Mouse (Mus musculus): ENCODE results near the gene Cdc42.
A peak's percentile ranks its signal among the peaks of the same experiment; 100 is the strongest.

Gene Cdc42

GRCm38 (mm10) chr4:137316027-137316770, 41.3 kb downstream of the Cdc42 start:
- no peak for ATAC-seq (ENCODE audit: insufficient number of reproducible peaks, low FRiP score, low TSS enrichment)

- ATAC-seq (ENCODE audit: insufficient number of reproducible peaks, low FRiP score, low TSS enrichment), result no peak
These were observed 42.5 kb downstream of the Cdc42 start for GRCm38 (mm10) chr4:137315061-137315460.

GRCm38 (mm10) chr4:137314561-137314960, 43.0 kb downstream of the Cdc42 start:
- no peak for ATAC-seq (ENCODE audit: insufficient number of reproducible peaks, low FRiP score, low TSS enrichment)

- no peak for ATAC-seq (ENCODE audit: insufficient number of reproducible peaks, low FRiP score, low TSS enrichment)
These were observed 44.0 kb downstream of the Cdc42 start for GRCm38 (mm10) chr4:137313511-137313910.

GRCm38 (mm10) chr4:137308377-137308776, 49.1 kb downstream of the Cdc42 start:
- ATAC-seq (ENCODE audit: insufficient number of reproducible peaks, low FRiP score, low TSS enrichment), result no peak

- no peak for ATAC-seq (ENCODE audit: insufficient number of reproducible peaks, low FRiP score, low TSS enrichment)
These were observed 50.4 kb downstream of the Cdc42 start for GRCm38 (mm10) chr4:137306991-137307706.

- no peak for ATAC-seq (ENCODE audit: insufficient number of reproducible peaks, low FRiP score, low TSS enrichment)
These were observed 51.0 kb downstream of the Cdc42 start for GRCm38 (mm10) chr4:137306577-137306888.

GRCm38 (mm10) chr4:137305831-137306576, 51.5 kb downstream of the Cdc42 start:
- ATAC-seq (ENCODE audit: insufficient number of reproducible peaks, low FRiP score, low TSS enrichment), result no peak

- no peak for ATAC-seq (ENCODE audit: insufficient number of reproducible peaks, low FRiP score, low TSS enrichment)
These were observed 52.5 kb downstream of the Cdc42 start for GRCm38 (mm10) chr4:137305066-137305465.

GRCm38 (mm10) chr4:137304106-137304505, 53.4 kb downstream of the Cdc42 start:
- ATAC-seq (ENCODE audit: insufficient number of reproducible peaks, low FRiP score, low TSS enrichment), result no peak

GRCm38 (mm10) chr4:137301635-137302034, 55.9 kb downstream of the Cdc42 start:
- no peak for ATAC-seq (ENCODE audit: insufficient number of reproducible peaks, low FRiP score, low TSS enrichment)

GRCm38 (mm10) chr4:137300227-137300626, 57.3 kb downstream of the Cdc42 start:
- ATAC-seq (ENCODE audit: insufficient number of reproducible peaks, low FRiP score, low TSS enrichment), result no peak

GRCm38 (mm10) chr4:137298406-137298805, 59.1 kb downstream of the Cdc42 start:
- no peak for ATAC-seq (ENCODE audit: insufficient number of reproducible peaks, low FRiP score, low TSS enrichment)

- ATAC-seq (ENCODE audit: insufficient number of reproducible peaks, low FRiP score, low TSS enrichment), result no peak
These were observed 59.9 kb downstream of the Cdc42 start for GRCm38 (mm10) chr4:137297611-137298010.

GRCm38 (mm10) chr4:137294951-137295350, 62.6 kb downstream of the Cdc42 start:
- no peak for ATAC-seq (ENCODE audit: insufficient number of reproducible peaks, low FRiP score, low TSS enrichment)

- no peak for ATAC-seq (ENCODE audit: insufficient number of reproducible peaks, low FRiP score, low TSS enrichment)
These were observed 63.0 kb downstream of the Cdc42 start for GRCm38 (mm10) chr4:137294474-137294873.

- no peak for ATAC-seq (ENCODE audit: insufficient number of reproducible peaks, low FRiP score, low TSS enrichment)
These were observed 63.5 kb downstream of the Cdc42 start for GRCm38 (mm10) chr4:137294032-137294431.

- no peak for ATAC-seq (ENCODE audit: insufficient number of reproducible peaks, low FRiP score, low TSS enrichment)
These were observed 64.9 kb downstream of the Cdc42 start for GRCm38 (mm10) chr4:137292625-137293024.

- ATAC-seq (ENCODE audit: insufficient number of reproducible peaks, low FRiP score, low TSS enrichment), result peak; percentile 89
These were observed 67.3 kb downstream of the Cdc42 start for GRCm38 (mm10) chr4:137290250-137290649.

- ATAC-seq (ENCODE audit: insufficient number of reproducible peaks, low FRiP score, low TSS enrichment), result no peak
These were observed 67.8 kb downstream of the Cdc42 start for GRCm38 (mm10) chr4:137289701-137290100.

- ATAC-seq (ENCODE audit: insufficient number of reproducible peaks, low FRiP score, low TSS enrichment), result no peak
These were observed 69.7 kb downstream of the Cdc42 start for GRCm38 (mm10) chr4:137287818-137288217.
